Mouse (Mus musculus): ENCODE results near the gene Psmd13. TPM values are rescaled to one million over a fixed set of nuclear protein-coding genes. Genes with fewer than 3 reads are reported as not detected.
"Not testable (repeated sequence)": the region's sequence is repeated elsewhere in the genome, so short reads cannot be mapped to it uniquely, and the experiment has no call there.

Gene Psmd13
- polyA plus RNA-seq, 1 experiment from 2014 or later: 279 TPM

- Histone ChIP-seq H3K36me3 (replicated peaks) (peaks cover 40% of the 10 kb centered on the region), H3K27me3 (replicated peaks) (no peaks in the 10 kb centered on the region), H3K4me3 (peak overlapping the region; percentile 57), H3K9me3 (no peaks in the 10 kb centered on the region), H3K27ac (no peak overlapping the region), H3K4me1 (peaks cover 42% of the 10 kb centered on the region), H3K9ac (peak overlapping the region; percentile 62; the same call in 1 of the 2 replicates), H3K4me2 (peak overlapping the region; percentile 96)
- WGBS: 96% methylated on average over 8 of the region's 8 CpGs
- no peak for ATAC-seq (replicated peaks)
Measured at GRCm38 (mm10) chr7:140858746-140859145, 23.0 kb upstream of the Psmd13 start.

- 66% methylated on average over 6 of the region's 6 CpGs for WGBS
- no peak for ATAC-seq (replicated peaks)
- no peak overlapping the region for H3K9ac ChIP-seq
Measured at GRCm38 (mm10) chr7:140859997-140860396, 21.8 kb upstream of the Psmd13 start.

GRCm38 (mm10) chr7:140860728-140861127, 21.0 kb upstream of the Psmd13 start:
- no peak overlapping the region for H3K4me2 ChIP-seq
- no peak overlapping the region for H3K4me3 ChIP-seq
- peaks cover 44% of the 10 kb centered on the region for H3K36me3 ChIP-seq (replicated peaks)
- ATAC-seq (replicated peaks): no peak
- H3K27me3 ChIP-seq (replicated peaks): no peaks in the 10 kb centered on the region
- no peak overlapping the region for H3K27ac ChIP-seq
- H3K4me1 ChIP-seq: peaks cover 32% of the 10 kb centered on the region
- WGBS: 93% methylated on average over 5 of the region's 5 CpGs
- H3K9ac ChIP-seq: no peak overlapping the region
- no peaks in the 10 kb centered on the region for H3K9me3 ChIP-seq

More at GRCm38 (mm10) chr7:140859997-140860396, 21.8 kb upstream of the Psmd13 start:
- no peak overlapping the region for H3K27ac ChIP-seq
- no peak overlapping the region for H3K4me2 ChIP-seq
- no peaks in the 10 kb centered on the region for H3K27me3 ChIP-seq (replicated peaks)
- H3K4me1 ChIP-seq: peaks cover 39% of the 10 kb centered on the region
- peaks cover 43% of the 10 kb centered on the region for H3K36me3 ChIP-seq (replicated peaks)
- H3K9me3 ChIP-seq: no peaks in the 10 kb centered on the region
- no peak overlapping the region for H3K4me3 ChIP-seq

GRCm38 (mm10) chr7:140864761-140865160, 17.0 kb upstream of the Psmd13 start:
- peaks cover 10% of the 10 kb centered on the region for H3K4me1 ChIP-seq
- ATAC-seq (replicated peaks): no peak
- H3K9ac ChIP-seq: no peak overlapping the region
- WGBS: 87% methylated on average over 12 of the region's 12 CpGs
- no peak overlapping the region for H3K27ac ChIP-seq
- H3K27me3 ChIP-seq (replicated peaks): no peaks in the 10 kb centered on the region
- no peaks in the 10 kb centered on the region for H3K9me3 ChIP-seq
- H3K4me3 ChIP-seq: no peak overlapping the region
- H3K4me2 ChIP-seq: no peak overlapping the region
- peaks cover 44% of the 10 kb centered on the region for H3K36me3 ChIP-seq (replicated peaks)

GRCm38 (mm10) chr7:140874224-140874623, 7.5 kb upstream of the Psmd13 start:
- H3K9ac ChIP-seq: no peak overlapping the region
- H3K36me3 ChIP-seq (replicated peaks): 0 out of 2 replicates have a peak, but pooled peaks cover 4% of the 10 kb centered on the region
- H3K27me3 ChIP-seq (replicated peaks): no peaks in the 10 kb centered on the region
- ATAC-seq (replicated peaks): no peak
- WGBS: 95% methylated on average over 4 of the region's 4 CpGs
- no peak overlapping the region for H3K27ac ChIP-seq
- no peak overlapping the region for H3K4me3 ChIP-seq
- H3K9me3 ChIP-seq: no peaks in the 10 kb centered on the region
- H3K4me1 ChIP-seq: no peaks in the 10 kb centered on the region
- H3K4me2 ChIP-seq: no peak overlapping the region

GRCm38 (mm10) chr7:140877364-140877763, 4.4 kb upstream of the Psmd13 start:
- no peak overlapping the region for H3K4me3 ChIP-seq
- H3K9ac ChIP-seq: no peak overlapping the region
- 93% methylated on average over 6 of the region's 6 CpGs for WGBS
- no peak overlapping the region for H3K4me2 ChIP-seq
- no peak for ATAC-seq (replicated peaks)
- peaks cover 8% of the 10 kb centered on the region for H3K4me1 ChIP-seq
- no peaks in the 10 kb centered on the region for H3K27me3 ChIP-seq (replicated peaks)
- 0 out of 2 replicates have a peak, but pooled peaks cover 4% of the 10 kb centered on the region for H3K36me3 ChIP-seq (replicated peaks)
- H3K9me3 ChIP-seq: no peaks in the 10 kb centered on the region
- no peak overlapping the region for H3K27ac ChIP-seq

- Histone ChIP-seq H3K9me3 (no peaks in the 10 kb centered on the region), H3K27ac (no peak overlapping the region), H3K4me2 (no peak overlapping the region), H3K4me1 (peaks cover 21% of the 10 kb centered on the region), H3K9ac (no peak overlapping the region), H3K4me3 (no peak overlapping the region), H3K27me3 (replicated peaks) (no peaks in the 10 kb centered on the region), H3K36me3 (replicated peaks) (0 out of 2 replicates have a peak, but pooled peaks cover 4% of the 10 kb centered on the region)
- 91% methylated on average over 7 of the region's 7 CpGs for WGBS
- no peak for ATAC-seq (replicated peaks)
Measured at GRCm38 (mm10) chr7:140879355-140879754, 2.4 kb upstream of the Psmd13 start.

GRCm38 (mm10) chr7:140880419-140880818, 1.3 kb upstream of the Psmd13 start:
- H3K4me3 ChIP-seq: no peak overlapping the region
- peaks cover 22% of the 10 kb centered on the region for H3K4me1 ChIP-seq
- 0 out of 2 replicates have a peak overlapping the region, but pooled peaks have one; percentile 79 for H3K4me2 ChIP-seq
- H3K9me3 ChIP-seq: no peaks in the 10 kb centered on the region
- 0 out of 2 replicates have a peak, but pooled peaks cover 4% of the 10 kb centered on the region for H3K36me3 ChIP-seq (replicated peaks)
- ATAC-seq (replicated peaks): no peak
- H3K27ac ChIP-seq: no peak overlapping the region
- no peaks in the 10 kb centered on the region for H3K27me3 ChIP-seq (replicated peaks)
- WGBS: 87% methylated on average over 3 of the region's 3 CpGs
- H3K9ac ChIP-seq: no peak overlapping the region

GRCm38 (mm10) chr7:140880865-140881515, 778 bp upstream of the Psmd13 start:
- WGBS: 21% methylated on average over 8 of the region's 8 CpGs
- peak overlapping the region; percentile 94; the same call in 1 of the 2 replicates for H3K27ac ChIP-seq

GRCm38 (mm10) chr7:140882469-140882803, 668 bp downstream of the Psmd13 start:
- H3K4me1 ChIP-seq: peaks cover 22% of the 10 kb centered on the region
- no peak for ATAC-seq (replicated peaks)
- H3K36me3 ChIP-seq (replicated peaks): peaks cover 19% of the 10 kb centered on the region; the same call in 1 of the 2 replicates
- peak overlapping the region; percentile 80 for H3K4me3 ChIP-seq
- H3K27ac ChIP-seq: peak overlapping the region; percentile 94
- H3K4me2 ChIP-seq: peak overlapping the region; percentile 79
- peak overlapping the region; percentile 86 for H3K9ac ChIP-seq
- H3K27me3 ChIP-seq (replicated peaks): no peaks in the 10 kb centered on the region
- 0% methylated on average over 12 of the region's 12 CpGs for WGBS
- no peaks in the 10 kb centered on the region for H3K9me3 ChIP-seq

More at GRCm38 (mm10) chr7:140880865-140881515, 778 bp upstream of the Psmd13 start:
- peak overlapping the region; percentile 80 for H3K4me3 ChIP-seq
- ATAC-seq (replicated peaks): no peak
- H3K4me2 ChIP-seq: peak overlapping the region; percentile 79
- peaks cover 22% of the 10 kb centered on the region for H3K4me1 ChIP-seq
- no peaks in the 10 kb centered on the region for H3K27me3 ChIP-seq (replicated peaks)
- 0 out of 2 replicates have a peak, but pooled peaks cover 6% of the 10 kb centered on the region for H3K36me3 ChIP-seq (replicated peaks)
- no peaks in the 10 kb centered on the region for H3K9me3 ChIP-seq
- H3K9ac ChIP-seq: peak overlapping the region; percentile 75

GRCm38 (mm10) chr7:140890636-140891035, 8.9 kb downstream of the Psmd13 start:
- ATAC-seq (replicated peaks): not testable (repeated sequence)

GRCm38 (mm10) chr7:140894031-140894430, 12.3 kb downstream of the Psmd13 start:
- no peak overlapping the region for H3K27ac ChIP-seq
- H3K4me3 ChIP-seq: no peak overlapping the region
- WGBS: 88% methylated on average over 7 of the region's 7 CpGs
- H3K4me1 ChIP-seq: no peaks in the 10 kb centered on the region
- no peaks in the 10 kb centered on the region for H3K27me3 ChIP-seq (replicated peaks)
- peaks cover 61% of the 10 kb centered on the region for H3K36me3 ChIP-seq (replicated peaks)
- no peak overlapping the region for H3K4me2 ChIP-seq
- no peak for ATAC-seq (replicated peaks)
- H3K9me3 ChIP-seq: no peaks in the 10 kb centered on the region
- H3K9ac ChIP-seq: no peak overlapping the region

More at GRCm38 (mm10) chr7:140890636-140891035, 8.9 kb downstream of the Psmd13 start:
- not testable (repeated sequence) for H3K4me1 ChIP-seq; H3K4me2 ChIP-seq; H3K9ac ChIP-seq; H3K27me3 ChIP-seq (replicated peaks); H3K4me3 ChIP-seq; H3K27ac ChIP-seq; H3K9me3 ChIP-seq
- peaks cover 67% of the 10 kb centered on the region for H3K36me3 ChIP-seq (replicated peaks)
- 98% methylated on average over 16 of the region's 16 CpGs for WGBS

GRCm38 (mm10) chr7:140894611-140895010, 12.8 kb downstream of the Psmd13 start:
- Histone ChIP-seq H3K27ac (no peak overlapping the region), H3K4me1 (no peaks in the 10 kb centered on the region), H3K9me3 (no peaks in the 10 kb centered on the region), H3K27me3 (replicated peaks) (no peaks in the 10 kb centered on the region), H3K36me3 (replicated peaks) (peaks cover 57% of the 10 kb centered on the region), H3K9ac (no peak overlapping the region), H3K4me3 (no peak overlapping the region), H3K4me2 (no peak overlapping the region)
- ATAC-seq (replicated peaks): no peak
- WGBS: 93% methylated on average over 3 of the region's 3 CpGs
